Comparison of ENCODE assay signal across 8 mouse cellular contexts in genomic region chr7:27592217-27592929, GRCm38 (mm10). TPM values are rescaled to one million over a fixed set of nuclear protein-coding genes. Genes with fewer than 3 reads are reported as not detected.
DNase-seq lines count a peak whose midpoint lies in the region; ATAC-seq and TF ChIP-seq lines count a peak whose summit lies in the region.

No protein-coding gene starts in this region.

- peak overlapping the region; percentile 97 for H3K9ac ChIP-seq in heart, embryonic 13.5 days
- peak overlapping the region; percentile 82 for H3K9ac ChIP-seq in kidney, postnatal 0 days (ENCODE audit: low read depth, low read length)

- no peaks in the 10 kb centered on the region for H3K27me3 ChIP-seq in heart, embryonic 13.5 days (replicated peaks)
- no peaks in the 10 kb centered on the region for H3K27me3 ChIP-seq in kidney, postnatal 0 days (ENCODE audit: insufficient read depth, low read length)

- H3K4me2 ChIP-seq in heart, embryonic 13.5 days: peak overlapping the region; percentile 86
- peak overlapping the region; percentile 67 for H3K4me2 ChIP-seq in kidney, postnatal 0 days (ENCODE audit: low read length)

- TF ChIP-seq CTCF in kidney, postnatal 0 days (IDR thresholded peaks at IDR 0.05; ENCODE audit: low read depth): no peak

- peak overlapping the region; percentile 99 for H3K27ac ChIP-seq in heart, embryonic 13.5 days (replicated peaks)
- H3K27ac ChIP-seq in kidney, postnatal 0 days: peak overlapping the region; percentile 96
- H3K27ac ChIP-seq in macrophage: peak overlapping the region; percentile 65

- H3K36me3 ChIP-seq in heart, embryonic 13.5 days: 0 out of 2 replicates have a peak, but pooled peaks cover 10% of the 10 kb centered on the region
- no peaks in the 10 kb centered on the region for H3K36me3 ChIP-seq in kidney, postnatal 0 days (ENCODE audit: insufficient read depth, low read length)
- no peaks in the 10 kb centered on the region for H3K36me3 ChIP-seq in macrophage (ENCODE audit: inconsistent target)

- no peaks in the 10 kb centered on the region for H3K9me3 ChIP-seq in heart, embryonic 13.5 days
- no peaks in the 10 kb centered on the region for H3K9me3 ChIP-seq in kidney, postnatal 0 days (replicated peaks; ENCODE audit: low read length)

- DNase-seq in urinary bladder, postnatal 14 days (ENCODE audit: low spot score): peak; percentile 45
- DNase-seq in urinary bladder, adult 2 months (ENCODE audit: low spot score): no peak
- DNase-seq in cerebellum, adult 11-12 months: peak; percentile 71
- DNase-seq in kidney, postnatal 0 days (ENCODE audit: low spot score): peak; percentile 78
- DNase-seq in testis, postnatal 14 days (ENCODE audit: low spot score): peak; percentile 41
- no peak for DNase-seq in spleen, adult 18-20 months

- H3K4me1 ChIP-seq in heart, embryonic 13.5 days: peaks cover 47% of the 10 kb centered on the region
- H3K4me1 ChIP-seq in kidney, postnatal 0 days (replicated peaks; ENCODE audit: insufficient read depth, low read length): peaks cover 23% of the 10 kb centered on the region

- peak; percentile 38 for ATAC-seq in heart, embryonic 13.5 days (ENCODE audit: extremely low read depth, insufficient number of reproducible peaks, low FRiP score, low TSS enrichment)
- ATAC-seq in kidney, postnatal 0 days (replicated peaks; ENCODE audit: low FRiP score, low read depth): peak; percentile 31

- WGBS in heart, embryonic 13.5 days: under 1% methylated on average over 17 of the region's 17 CpGs
- WGBS in kidney, postnatal 0 days: under 1% methylated on average over 17 of the region's 17 CpGs
- 4% methylated on average over 17 of the region's 17 CpGs for WGBS in macrophage (ENCODE audit: missing documents)

- H3K79me2 ChIP-seq in macrophage (ENCODE audit: inconsistent target): peaks cover 55% of the 10 kb centered on the region

- H3K4me3 ChIP-seq in heart, embryonic 13.5 days: peak overlapping the region; percentile 83
- peak overlapping the region; percentile 83 for H3K4me3 ChIP-seq in kidney, postnatal 0 days (replicated peaks; ENCODE audit: low read depth, low read length)
- peak overlapping the region; percentile 78 for H3K4me3 ChIP-seq in macrophage (ENCODE audit: inconsistent target)

RNA-seq across cellular contexts. Expression of gene Akt2, which starts 1.0 kb away (rescaled TPM):
- 78.4 and 96.7 TPM in 2 replicates for polyA plus RNA-seq in urinary bladder, adult 2 months (2012; rRNA removed)
- 72.7 and 73.4 TPM in 2 replicates for polyA plus RNA-seq in heart, embryonic 13.5 days (2015; fragmentation: Nextera tagmentation; extraction: Ambion mirVana)
- polyA plus RNA-seq in kidney, postnatal 0 days (2015; fragmentation: Nextera tagmentation; extraction: Ambion mirVana): 74.3 and 75.3 TPM in 2 replicates
- 100 to 1,000 TPM in 2 of 26 experiments, 10 to 100 TPM in 24; 29.4 to 150 (median 57.0) TPM for total RNA-seq in macrophage (2018; cell fraction: chromatin; rRNA removed)
- 100 to 1,000 TPM in 2 of 26 experiments, 10 to 100 TPM in 24; 53.4 to 103 (median 69.7) TPM for total RNA-seq in macrophage (2018; cell fraction: cytosol; rRNA removed)
- 100 to 1,000 TPM in 1 of 26 experiments, 10 to 100 TPM in 25; 35.5 to 146 (median 51.3) TPM for total RNA-seq in macrophage (2018; cell fraction: nucleus; rRNA removed)
- 53.1 to 77.4 TPM (median 77.2 TPM) in 3 replicates for polyA plus RNA-seq in macrophage (2018)

RNA-seq across cellular contexts. Expression of gene 2310022A10Rik, which starts 39.3 kb away (rescaled TPM):
- 16.7 and 17.1 TPM in 2 replicates for polyA plus RNA-seq in urinary bladder, adult 2 months (2012; rRNA removed)
- polyA plus RNA-seq in heart, embryonic 13.5 days (2015; fragmentation: Nextera tagmentation; extraction: Ambion mirVana): 30.6 and 34.5 TPM in 2 replicates
- polyA plus RNA-seq in kidney, postnatal 0 days (2015; fragmentation: Nextera tagmentation; extraction: Ambion mirVana): 20.1 and 20.9 TPM in 2 replicates
- total RNA-seq in macrophage (2018; cell fraction: chromatin; rRNA removed): 100 to 1,000 TPM in 2 of 26 experiments, 10 to 100 TPM in 24; 26.0 to 115 (median 53.9) TPM
- total RNA-seq in macrophage (2018; cell fraction: cytosol; rRNA removed): 100 to 1,000 TPM in 1 of 26 experiments, 10 to 100 TPM in 25; 43.9 to 103 (median 66.5) TPM
- total RNA-seq in macrophage (2018; cell fraction: nucleus; rRNA removed): 100 to 1,000 TPM in 1 of 26 experiments, 10 to 100 TPM in 25; 37.3 to 104 (median 52.1) TPM
- 71.9 to 183 TPM (median 75.3 TPM) in 3 replicates for polyA plus RNA-seq in macrophage (2018)

RNA-seq across cellular contexts. Expression of gene Pld3, which starts 39.4 kb away (rescaled TPM):
- 85.8 and 97.5 TPM in 2 replicates for polyA plus RNA-seq in urinary bladder, adult 2 months (2012; rRNA removed)
- 62.5 and 65.9 TPM in 2 replicates for polyA plus RNA-seq in heart, embryonic 13.5 days (2015; fragmentation: Nextera tagmentation; extraction: Ambion mirVana)
- 109 and 118 TPM in 2 replicates for polyA plus RNA-seq in kidney, postnatal 0 days (2015; fragmentation: Nextera tagmentation; extraction: Ambion mirVana)
- total RNA-seq in macrophage (2018; cell fraction: chromatin; rRNA removed): 100 to 1,000 TPM in 8 of 26 experiments, 10 to 100 TPM in 18; 28.2 to 280 (median 84.8) TPM
- 1,000 to 10,000 TPM in 13 of 26 experiments, 100 to 1,000 TPM in 13; 457 to 1,682 (median 872) TPM for total RNA-seq in macrophage (2018; cell fraction: cytosol; rRNA removed)
- total RNA-seq in macrophage (2018; cell fraction: nucleus; rRNA removed): 1,000 to 10,000 TPM in 7 of 26 experiments, 100 to 1,000 TPM in 19; 221 to 1,721 (median 759) TPM
- 1,098 to 2,092 TPM (median 1,493 TPM) in 3 replicates for polyA plus RNA-seq in macrophage (2018)

Comparison
In these comparisons a context has a peak if more than half of its experiments do, and no peak if none do; other contexts are left out.
1. DNase-seq: peak in urinary bladder, postnatal 14 days (single experiment), cerebellum, adult 11-12 months (single experiment), kidney, postnatal 0 days (single experiment) and testis, postnatal 14 days (single experiment); none in urinary bladder, adult 2 months (single experiment) and spleen, adult 18-20 months (0 of 2).
2. Peak in every context shown above with its lines, with median percentiles within 50 percentile points of each other: H3K27ac ChIP-seq and H3K4me3 ChIP-seq.